Mouse (Mus musculus) T-helper 2 cell (primary cell): Measurements from ENCODE around the gene Ncoa3.
"Not testable (repeated sequence)": the region's sequence is repeated elsewhere in the genome, so short reads cannot be mapped to it uniquely, and the experiment has no call there.

Source experiments
- in situ Hi-C: fragments of 300-600 bp; cut with MboI, MseI; formaldehyde crosslinking; loops from one replicate; pipeline ENCODE4 v1.15.1; 2025; ENCODE audit warnings: high pct_unique_total_duplicates

Ncoa3 gene

GRCm38 (mm10) chr2:166077371-166077770, 84.9 kb downstream of the Ncoa3 start:
- in situ Hi-C loops: no loop called here

- in situ Hi-C loops: no loop called here
These were observed 86.8 kb downstream of the Ncoa3 start for GRCm38 (mm10) chr2:166079231-166079630.

- in situ Hi-C loops: no loop called here
These were observed 87.8 kb downstream of the Ncoa3 start for GRCm38 (mm10) chr2:166079961-166080885.

- in situ Hi-C loops: no loop called here
These were observed 88.7 kb downstream of the Ncoa3 start for GRCm38 (mm10) chr2:166080967-166081750.

GRCm38 (mm10) chr2:166082193-166082592, 89.8 kb downstream of the Ncoa3 start:
- in situ Hi-C loops: no loop called here

GRCm38 (mm10) chr2:166082661-166083060, 90.2 kb downstream of the Ncoa3 start:
- in situ Hi-C loops: no loop called here

GRCm38 (mm10) chr2:166083542-166084031, 91.2 kb downstream of the Ncoa3 start:
- in situ Hi-C loops: no loop called here

GRCm38 (mm10) chr2:166084111-166084510, 91.7 kb downstream of the Ncoa3 start:
- in situ Hi-C loops: no loop called here

GRCm38 (mm10) chr2:166084964-166085363, 92.5 kb downstream of the Ncoa3 start:
- in situ Hi-C loops: not testable (repeated sequence)

GRCm38 (mm10) chr2:166085780-166086179, 93.3 kb downstream of the Ncoa3 start:
- in situ Hi-C loops: no loop called here

- in situ Hi-C loops: no loop called here
These were observed 94.2 kb downstream of the Ncoa3 start for GRCm38 (mm10) chr2:166086457-166087233.

- in situ Hi-C loops: no loop called here
These were observed 96.6 kb downstream of the Ncoa3 start for GRCm38 (mm10) chr2:166088991-166089390.

GRCm38 (mm10) chr2:166090131-166090581, 97.7 kb downstream of the Ncoa3 start:
- in situ Hi-C loops: no loop called here

- in situ Hi-C loops: no loop called here
These were observed 99.2 kb downstream of the Ncoa3 start for GRCm38 (mm10) chr2:166091599-166091998.

- in situ Hi-C loops: no loop called here
These were observed 100.0 kb downstream of the Ncoa3 start for GRCm38 (mm10) chr2:166092412-166092811.

- in situ Hi-C loops: loop anchor here (5.0 kb wide), 1 partner anchor 466 kb away; no protein-coding TSS in a partner anchor
These were observed 103.9 kb downstream of the Ncoa3 start for GRCm38 (mm10) chr2:166096300-166096699.

- in situ Hi-C loops: loop anchor here (5.0 kb wide), 1 partner anchor 465 kb away; no protein-coding TSS in a partner anchor
These were observed 104.4 kb downstream of the Ncoa3 start for GRCm38 (mm10) chr2:166096834-166097233.

- in situ Hi-C loops: loop anchor here (5.0 kb wide), 1 partner anchor 465 kb away; no protein-coding TSS in a partner anchor
These were observed 105.2 kb downstream of the Ncoa3 start for GRCm38 (mm10) chr2:166097443-166098291.

GRCm38 (mm10) chr2:166098292-166098933, 106.0 kb downstream of the Ncoa3 start:
- in situ Hi-C loops: loop anchor here (5.0 kb wide), 1 partner anchor 464 kb away; no protein-coding TSS in a partner anchor
